Mouse (Mus musculus): ENCODE results near the gene Cpxm2.

DNA sequence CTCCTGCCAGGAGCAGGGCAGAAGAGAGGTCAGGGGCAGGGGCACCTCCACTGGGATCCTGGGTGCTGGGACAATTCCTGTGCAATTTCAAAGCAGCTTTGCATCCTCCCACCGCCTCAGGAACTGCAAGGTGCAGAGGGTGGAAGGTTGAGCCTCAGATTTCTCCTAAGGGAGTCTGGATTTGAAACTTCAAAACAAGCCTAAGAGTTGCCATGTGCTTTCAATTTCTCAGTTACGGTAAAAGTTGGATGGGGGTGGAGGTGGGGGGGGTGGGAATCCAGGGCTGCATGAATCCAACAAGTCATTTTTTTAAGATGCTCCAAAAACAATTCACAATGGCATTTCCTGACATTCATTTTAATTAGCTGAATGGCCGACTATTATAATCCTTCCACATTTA lies 32.9 kb upstream of the Cpxm2 start:
- no peak for TF ChIP-seq CTCF (IDR thresholded peaks at IDR 0.05; ENCODE audit: extremely low read depth, insufficient read depth, insufficient read length, insufficient replicate concordance)
- no peak for TF ChIP-seq POLR2A (IDR thresholded peaks at IDR 0.05; ENCODE audit: low read depth, low read length)

Data from spleen, adult 2 months (tissue).